Mouse (Mus musculus) CD8-positive naive resting alpha-beta T cell, adult 2 months (primary cell): ENCODE results near the gene Pacrg.

Experiments
- DNase-seq, 2 experiments: peaks; one replicate each; pipeline ENCODE4 v3.0.0; 2022; ENCODE audit warnings: low read depth in 2 of 2, low spot score in 2 of 2

Pacrg gene

DNA sequence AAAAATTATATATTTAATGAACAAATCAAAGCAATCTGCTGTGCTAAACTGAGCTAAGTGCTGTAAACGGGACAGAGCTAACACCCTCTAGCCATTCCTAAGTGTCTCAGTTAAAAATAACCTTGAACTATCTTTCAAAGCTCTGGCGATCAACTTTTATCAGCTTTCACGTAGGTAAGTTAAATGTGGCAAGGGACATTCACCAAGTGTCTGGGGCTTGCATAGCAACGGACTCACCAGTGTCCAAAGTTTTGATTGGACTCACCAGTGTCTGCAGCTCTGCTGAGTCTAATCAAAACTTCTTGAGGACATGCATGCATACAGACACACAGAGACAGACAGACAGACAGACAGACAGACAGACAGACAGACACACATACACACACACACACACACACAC, 425.7 kb downstream of the Pacrg start:
- no peak for DNase-seq

DNA sequence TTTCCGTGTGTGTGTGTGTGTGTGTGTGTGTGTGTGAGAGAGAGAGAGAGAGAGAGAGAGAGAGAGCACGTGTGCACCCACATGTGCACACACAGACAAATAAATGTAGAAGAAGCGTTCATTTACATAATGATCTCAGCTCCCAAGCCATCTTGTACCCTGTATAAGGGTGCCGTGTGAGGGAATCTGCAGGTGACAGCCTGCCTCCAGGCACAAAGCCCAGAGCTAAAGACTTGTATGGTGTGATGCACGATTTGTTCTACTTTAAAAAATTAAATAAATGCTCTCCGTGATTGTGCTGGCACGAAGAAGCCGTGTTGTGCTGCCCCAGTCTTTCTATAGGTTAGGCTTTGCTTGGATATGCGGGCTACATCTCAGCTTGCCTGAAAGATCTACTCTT, 426.2 kb downstream of the Pacrg start:
- DNase-seq = no peak

DNA sequence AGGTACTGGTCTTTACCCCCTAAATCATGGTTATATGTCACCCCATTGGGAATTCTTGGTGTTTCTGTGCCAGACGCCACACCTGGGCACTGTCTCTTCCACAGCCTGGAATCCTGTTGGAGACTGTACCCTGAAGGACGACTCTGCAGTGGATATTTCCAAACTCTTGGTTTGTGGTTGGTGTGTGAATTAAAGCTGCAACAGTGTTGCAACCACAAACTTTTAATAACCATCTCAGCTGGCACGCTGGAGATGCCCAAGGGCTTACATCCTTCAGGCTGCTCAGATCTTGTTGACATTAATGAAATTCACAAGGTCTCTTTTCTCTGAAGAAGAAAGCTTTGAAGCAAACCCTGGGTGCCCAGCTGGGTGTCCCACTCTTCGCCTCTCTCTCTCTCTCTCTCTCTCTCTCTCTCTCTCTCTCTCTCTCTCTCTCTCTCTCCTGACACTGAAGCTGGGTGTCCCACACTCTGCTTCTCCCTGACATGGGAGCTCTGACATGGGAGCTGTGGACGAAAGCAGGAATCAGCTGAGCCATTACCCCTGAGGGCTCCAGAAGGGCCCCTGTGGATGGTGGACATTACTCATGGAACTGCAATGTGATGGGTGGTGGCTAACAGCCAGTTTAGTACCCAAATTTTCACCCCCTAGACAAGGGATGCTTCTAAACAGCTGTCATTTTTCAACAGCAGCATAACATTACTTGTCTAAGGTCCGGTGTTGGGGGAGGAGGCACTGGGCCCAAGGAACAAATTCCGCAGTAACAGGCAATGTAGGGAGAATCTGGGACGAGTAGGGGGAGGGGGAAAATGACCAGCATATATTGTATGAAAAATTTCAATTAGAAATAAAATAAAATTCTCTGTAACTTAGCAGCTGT, 429.3 kb downstream of the Pacrg start:
- no peak for DNase-seq

DNA sequence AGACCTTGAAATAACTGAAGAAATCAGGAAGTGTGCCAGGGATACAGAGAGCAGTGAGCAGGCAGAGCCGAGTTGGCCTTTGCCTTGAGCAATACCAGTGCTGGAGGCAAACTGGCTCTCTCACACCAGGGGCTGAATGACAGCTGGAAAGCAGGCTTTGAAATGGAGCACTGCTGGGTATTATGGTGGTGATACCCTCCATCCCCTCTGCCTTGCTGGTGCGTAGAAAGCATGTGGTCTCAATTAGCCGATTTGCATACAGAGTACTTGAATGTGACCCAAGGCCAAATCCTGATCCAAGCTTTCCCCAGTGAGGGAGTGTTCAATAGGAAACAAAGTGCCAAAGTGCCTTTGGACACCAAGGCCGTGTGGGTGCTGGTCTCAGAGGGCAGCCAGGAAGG, 431.4 kb downstream of the Pacrg start:
- DNase-seq = no peak

DNA sequence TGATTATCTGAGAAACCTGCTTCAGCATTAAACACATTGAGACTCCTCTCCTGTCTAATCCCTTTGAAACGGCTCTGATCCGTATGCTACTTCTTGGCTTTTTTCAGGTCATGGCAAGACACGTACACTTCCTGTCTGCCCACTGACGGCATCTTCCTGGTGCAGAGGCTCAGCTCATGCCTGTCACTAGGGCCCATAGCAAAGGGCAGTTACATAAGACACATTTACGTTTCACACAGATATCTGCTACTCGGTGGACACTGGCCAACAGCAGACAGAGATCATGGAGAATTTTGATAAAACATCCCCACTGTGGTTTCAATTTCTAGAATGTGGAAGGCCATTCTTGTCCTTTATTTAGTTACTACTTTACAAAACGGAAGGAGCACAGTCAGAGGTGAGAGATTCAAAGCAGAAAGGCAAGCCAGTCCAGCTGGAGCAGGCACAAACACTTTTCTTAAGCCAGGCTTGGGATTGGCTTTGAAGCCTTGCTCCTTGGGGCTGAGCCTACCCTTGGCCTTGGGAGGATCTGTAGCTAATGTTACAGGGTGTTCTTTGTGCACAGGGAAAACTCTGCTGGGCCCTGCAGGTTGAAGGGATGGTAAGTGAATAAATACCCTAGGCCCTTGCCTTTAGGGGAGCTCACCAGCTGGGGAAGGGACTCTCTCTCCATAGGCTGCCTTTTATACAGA, 432.9 kb downstream of the Pacrg start:
- no peak for DNase-seq

DNA sequence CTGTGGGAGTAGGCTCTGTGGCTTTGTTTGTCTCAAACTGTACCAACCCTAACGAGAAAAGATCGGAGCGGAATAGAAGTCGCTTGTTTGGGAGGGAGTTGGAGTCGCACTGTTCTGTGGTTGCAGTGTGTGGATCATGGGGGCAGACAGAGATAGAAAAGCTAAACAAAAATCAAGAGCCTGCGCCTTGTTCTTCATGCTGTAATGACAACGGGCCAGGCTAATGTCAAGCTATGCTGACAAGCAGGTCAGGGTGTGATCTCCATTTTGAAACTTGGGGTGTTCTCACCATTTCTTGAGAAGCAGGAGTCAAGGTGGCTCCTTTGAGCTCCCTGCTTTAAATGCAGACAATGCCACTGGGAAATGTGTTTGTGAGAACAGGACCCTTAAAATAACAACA, 433.8 kb downstream of the Pacrg start:
- no peak for DNase-seq

DNA sequence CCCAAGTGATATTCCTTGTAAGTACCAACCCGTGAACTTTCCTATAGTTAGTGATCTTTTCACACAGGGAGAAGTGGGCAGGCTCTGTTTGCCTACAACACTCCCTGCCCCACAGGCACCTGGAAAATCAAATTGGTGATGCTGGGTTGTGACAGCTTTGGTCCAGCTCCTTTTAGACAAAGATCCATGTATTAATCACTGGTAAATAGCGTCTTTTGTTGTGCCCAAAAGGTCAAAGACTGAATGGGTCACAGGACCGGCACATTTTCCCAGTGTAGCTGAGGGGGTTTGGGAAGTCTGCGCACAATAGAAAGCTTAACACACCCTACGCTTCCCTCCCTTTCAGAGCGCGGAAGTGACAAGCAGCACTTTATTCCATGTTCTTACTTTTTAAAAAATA, 434.2 kb downstream of the Pacrg start:
- no peak for DNase-seq

DNA sequence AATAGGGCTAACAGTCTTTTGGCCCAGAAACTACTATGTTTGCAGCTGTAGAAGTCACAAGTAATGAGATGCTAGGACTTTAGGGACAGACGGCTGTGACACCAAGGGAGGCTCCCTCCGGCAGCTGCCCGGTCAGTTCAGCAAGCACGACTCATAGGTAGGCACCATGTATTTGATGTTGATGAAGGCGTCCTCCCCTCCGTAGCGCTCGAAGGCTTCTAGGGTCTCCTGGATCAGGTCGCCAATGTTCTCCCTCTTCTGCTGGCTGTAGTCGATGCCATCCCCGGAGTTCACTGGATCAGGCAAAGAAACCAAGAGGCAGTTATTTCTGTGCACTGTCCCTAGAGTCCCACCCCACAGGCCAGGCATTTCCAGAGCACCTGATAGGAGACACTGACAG, 436.9 kb downstream of the Pacrg start:
- DNase-seq = no peak

DNA sequence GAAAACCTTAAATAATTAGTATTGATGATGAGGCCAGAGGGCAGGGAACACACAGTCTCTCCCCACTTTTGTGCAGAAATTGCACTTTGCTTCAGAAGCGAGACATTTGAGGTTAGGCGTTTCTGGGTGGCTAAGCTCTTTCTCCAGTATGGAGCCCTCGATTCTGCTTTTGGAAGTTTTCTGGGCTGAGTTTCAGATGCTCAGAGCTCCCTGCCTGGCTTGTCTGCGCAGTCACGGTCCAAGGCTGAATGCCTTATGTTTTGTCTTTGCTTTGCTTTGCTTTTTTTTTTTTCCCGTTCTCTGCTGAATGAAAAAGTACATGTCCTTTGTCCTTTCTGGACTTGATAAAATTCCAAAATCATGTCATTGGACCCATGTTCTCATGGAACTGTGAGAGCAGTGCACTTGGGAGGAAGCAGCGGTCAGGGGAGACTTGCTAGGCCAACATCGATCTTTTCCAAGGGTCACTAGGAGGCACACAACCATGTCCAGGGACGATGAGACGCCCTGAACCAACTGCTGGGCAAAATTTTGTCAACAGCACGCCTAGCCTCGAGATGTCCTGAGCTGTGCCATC, 438.0 kb downstream of the Pacrg start:
- no peak for DNase-seq

DNA sequence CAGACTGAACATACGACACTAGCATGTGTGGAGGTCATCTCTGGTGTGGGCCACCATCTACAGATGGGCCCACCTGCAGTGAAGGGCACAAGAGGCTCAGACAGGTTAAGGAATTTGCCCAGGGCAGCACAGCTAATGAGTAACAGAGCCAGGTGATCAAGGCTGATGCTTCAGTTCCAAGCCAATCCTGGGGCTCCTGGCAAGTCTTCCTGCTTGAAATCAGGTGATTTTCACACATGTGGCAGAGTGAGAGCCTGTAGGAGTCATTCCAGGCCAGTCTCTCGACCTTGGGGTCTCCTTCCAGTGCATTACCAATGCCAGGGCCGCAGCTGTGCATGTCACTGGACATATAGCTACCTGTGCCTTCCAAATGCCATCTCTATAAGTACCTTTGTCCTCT, 438.6 kb downstream of the Pacrg start:
- no peak for DNase-seq

DNA sequence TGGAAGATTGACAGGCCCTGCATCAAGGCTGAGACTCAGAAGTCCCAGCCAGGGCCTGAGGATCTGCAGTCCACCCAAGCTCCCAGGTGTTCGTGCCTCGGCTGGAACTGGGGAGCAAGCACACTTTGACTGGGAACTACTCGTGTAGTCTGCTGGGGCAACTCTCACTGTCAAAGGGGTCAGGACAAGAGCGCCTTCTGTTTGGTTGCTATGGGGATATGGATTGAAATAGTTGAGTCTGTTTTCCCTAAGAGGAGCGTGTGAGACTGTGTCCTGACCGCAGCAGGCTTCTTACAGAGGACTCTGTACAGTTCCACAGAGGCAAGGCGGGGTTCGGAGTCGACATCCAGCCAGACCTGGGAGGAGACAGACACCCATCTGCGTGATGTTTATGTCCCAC, 440.4 kb downstream of the Pacrg start:
- no peak for DNase-seq

DNA sequence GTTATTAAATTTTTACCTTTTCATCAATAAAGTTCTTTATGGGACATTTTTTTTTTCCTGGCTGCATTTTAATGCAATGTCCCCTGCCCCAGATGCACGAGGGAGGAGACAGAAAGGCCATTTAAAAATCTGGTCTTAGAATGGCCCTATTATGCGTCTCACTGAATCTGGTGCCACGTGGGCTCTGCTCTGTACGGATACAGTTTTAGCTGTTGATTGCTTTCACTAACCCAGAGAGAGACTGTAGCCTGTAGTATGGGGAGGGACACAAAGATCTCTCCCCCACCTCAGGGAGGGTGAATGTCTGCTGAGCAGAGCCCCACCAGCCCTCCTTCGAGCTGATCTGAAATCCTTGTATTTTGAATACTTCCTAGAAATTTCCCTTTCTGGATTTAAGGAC, 441.2 kb downstream of the Pacrg start:
- no peak for DNase-seq

DNA sequence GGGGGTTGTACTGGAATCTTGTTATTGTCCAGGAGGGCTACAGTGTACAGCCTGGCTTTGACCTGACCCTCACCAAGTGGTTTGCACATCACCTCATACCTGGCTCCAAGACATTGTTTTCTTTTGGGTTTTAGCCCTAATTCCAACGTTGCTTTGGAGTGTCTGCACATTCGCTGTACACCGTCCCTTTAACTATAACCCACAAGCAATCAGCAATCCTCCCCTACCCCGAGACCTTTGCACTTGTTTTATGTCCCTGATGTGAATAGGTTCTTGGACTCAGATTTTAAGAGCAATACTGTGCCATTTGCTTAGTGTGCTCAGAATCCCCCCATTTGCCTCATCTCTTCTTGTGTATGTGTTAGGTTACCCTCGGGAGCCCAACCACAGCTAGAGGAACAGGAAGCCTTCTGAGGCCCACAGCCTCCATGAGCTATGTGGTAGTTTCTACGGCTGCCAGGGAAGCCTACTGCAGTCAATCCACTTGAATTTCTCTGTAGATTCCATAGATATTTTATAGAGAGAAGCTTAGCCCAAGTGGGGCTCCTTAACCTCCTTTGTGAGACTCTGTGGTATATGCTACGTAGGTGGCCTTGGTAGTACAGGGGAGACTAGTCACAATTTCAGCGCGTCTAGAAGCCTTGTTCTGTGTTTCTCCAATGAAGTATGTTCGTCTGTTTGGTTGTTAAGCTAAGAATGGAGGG, 442.0 kb downstream of the Pacrg start:
- DNase-seq = no peak

DNA sequence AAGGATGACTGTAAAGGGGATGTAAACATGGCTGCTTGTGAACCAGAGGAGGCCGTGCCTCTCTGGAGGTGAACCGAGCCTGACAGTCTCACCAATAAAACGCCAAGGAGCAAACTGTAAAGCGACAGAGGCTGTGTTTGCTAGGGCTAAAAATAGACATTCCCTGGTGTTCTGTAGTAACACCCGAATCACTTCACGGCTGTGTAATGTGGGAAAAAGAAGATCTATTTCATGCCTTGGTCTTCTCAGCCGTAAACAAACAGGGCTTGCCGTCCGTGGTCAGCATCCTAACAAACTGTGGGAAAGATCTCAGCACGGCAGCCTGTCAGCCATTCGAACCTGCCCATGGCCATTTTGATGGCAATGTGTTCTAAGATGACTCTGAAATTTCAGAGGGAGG, 442.8 kb downstream of the Pacrg start:
- DNase-seq = no peak

DNA sequence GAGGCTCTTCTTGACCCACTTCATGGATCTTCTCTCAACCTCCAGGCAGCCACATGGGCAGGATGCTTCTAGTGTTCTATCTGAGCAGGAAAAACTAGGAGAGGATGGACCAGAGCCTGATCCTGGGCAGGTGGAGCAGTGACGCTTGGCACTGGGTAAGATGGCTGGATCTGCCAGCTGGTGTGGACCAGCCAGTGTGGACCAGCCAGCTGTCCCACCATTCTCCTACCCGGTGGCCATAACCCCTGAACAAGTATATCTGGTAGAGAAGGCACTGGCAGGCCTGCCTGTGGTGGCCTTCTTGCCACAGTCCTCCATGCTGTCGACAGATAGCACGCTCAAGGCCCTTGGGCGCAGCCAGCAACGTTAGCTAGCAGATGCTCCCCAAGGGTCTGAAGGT, 443.2 kb downstream of the Pacrg start:
- no peak for DNase-seq

DNA sequence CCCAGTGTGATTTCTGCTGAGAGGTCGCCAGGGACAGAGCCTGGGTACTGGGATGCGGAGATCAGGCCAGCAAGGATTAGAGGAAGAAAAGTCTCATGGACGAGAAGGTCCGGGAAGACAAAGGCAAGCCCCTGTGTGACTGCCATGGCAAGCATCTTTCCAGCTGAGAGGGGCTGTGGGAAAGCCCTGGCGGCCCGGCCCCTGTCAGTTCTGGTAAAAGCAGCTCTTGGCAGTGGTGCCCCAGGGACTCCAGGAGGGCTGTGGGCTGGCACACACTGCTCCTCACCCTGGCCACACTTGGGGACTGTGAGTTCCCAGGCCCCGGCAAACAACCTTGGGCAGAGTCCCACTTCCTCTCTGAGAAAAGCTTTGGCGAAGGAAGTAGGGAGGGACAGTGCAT, 445.3 kb downstream of the Pacrg start:
- DNase-seq = no peak

DNA sequence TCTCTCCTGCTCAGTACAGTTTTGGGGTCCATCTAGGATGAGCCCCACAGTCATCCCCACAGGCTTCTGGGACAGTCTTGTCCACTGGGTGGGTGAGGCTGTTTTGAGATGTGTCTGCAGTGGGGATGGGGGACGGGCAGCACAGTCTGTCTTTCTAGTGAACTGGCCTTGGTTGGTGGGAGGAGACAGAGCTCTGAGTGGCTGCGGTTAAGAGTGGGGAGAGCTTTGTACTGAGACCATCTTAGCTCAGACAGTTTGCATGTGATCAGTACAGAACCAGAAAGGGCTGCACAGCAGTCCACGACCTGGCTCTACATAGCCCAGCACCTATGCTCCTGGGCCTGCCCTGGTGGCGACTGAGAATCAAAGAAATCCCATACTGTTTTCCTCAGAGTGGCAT, 446.3 kb downstream of the Pacrg start:
- DNase-seq = no peak

DNA sequence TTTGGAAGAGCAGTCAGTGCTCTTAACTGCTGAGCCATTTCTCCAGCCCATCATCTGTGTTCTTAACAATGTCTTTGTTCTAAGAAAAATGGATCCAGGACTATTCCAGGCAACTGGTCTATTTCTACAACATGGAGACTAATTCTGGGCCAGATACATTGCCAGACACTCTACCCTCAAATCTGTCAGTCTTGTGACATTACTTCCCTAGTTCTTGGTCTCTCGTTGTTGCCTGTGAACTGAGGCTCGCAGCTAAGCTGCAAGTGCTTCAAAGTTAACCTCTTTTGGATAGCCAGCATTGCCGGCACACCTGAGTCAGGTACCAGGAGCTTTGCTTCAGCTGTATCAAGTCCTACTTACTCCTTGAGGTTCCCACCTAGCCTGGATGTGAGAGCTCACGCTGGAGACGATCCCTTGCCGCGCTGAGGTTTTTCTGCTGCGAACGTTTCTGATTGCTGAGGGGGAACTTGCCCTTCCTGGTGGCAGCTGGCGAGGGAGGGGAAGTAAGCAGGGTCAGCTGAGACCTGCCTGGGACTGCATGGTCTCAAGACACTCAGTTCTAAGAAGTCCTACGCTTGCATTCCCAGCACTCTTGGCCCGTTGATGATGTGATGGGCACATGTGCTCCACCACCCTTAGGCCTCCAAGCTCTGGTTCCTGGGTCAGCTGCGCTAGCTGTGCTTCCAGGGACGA, 447.6 kb downstream of the Pacrg start:
- no peak for DNase-seq

DNA sequence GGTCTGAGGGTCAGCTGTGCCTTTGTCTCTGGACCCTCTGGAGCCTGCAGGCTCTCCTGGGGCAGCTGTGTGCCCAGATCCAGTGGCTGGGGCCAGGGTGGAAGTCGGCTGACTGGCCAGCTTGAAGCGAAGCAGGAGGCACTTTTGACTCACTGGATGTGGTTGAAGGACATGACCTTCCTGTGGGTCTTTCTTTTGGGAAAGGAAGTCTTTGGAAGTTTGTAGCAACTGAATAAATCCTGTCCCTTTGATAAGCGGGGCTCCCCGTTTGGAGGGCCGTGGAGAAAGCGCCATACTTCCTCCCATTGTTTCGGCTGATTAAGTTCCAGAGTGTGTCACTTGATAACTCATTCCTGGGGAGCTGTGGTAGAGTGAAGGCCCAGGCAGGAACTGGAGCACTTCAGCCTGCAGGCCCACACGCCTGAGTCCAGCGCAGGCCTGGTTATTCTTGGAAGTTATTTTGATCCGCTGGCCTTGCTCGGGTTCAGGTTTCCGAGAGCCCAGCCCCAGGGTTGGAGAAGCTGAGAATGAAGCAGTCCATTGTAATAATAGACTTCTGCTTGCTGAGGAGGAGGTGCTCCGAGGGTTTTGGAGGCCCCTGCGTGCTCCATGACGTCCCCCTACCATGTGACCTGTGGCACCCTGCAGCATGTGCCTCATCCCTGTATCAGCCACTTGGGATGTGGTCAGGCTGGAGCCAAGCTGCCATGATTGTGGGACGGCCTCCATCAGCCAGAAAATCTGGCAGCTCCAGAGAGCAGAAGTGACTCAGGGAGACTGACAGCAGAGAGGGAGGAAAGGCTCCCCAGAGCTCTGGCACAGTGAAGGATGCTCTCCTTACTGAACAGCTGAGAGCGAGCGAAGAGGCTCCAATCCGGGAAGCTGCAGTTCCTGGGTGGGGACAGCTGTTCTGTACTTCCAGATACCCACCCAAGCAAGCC, 449.6 kb downstream of the Pacrg start:
- no peak for DNase-seq

DNA sequence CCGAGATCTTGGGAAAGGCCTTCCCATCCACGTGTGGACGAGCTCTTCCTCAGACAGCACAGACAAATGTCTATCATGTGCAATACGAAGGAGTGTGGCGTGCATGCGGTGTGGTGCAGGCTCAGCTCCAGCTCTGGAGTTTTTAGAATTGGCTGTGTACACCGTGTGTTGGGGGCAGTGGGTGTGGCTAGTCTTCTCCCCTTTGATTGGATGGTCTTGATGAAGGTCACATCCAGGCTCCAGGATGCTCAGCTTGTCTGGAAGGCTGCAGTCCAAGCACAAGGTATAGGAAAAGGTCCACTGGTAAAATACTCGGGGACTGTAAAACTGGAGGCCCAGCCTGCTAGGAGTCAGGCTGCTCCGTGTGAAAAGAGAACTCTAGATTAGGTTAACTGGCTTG, 450.4 kb downstream of the Pacrg start:
- no peak for DNase-seq
